Mouse (Mus musculus) frontal cortex, adult (tissue): ENCODE measurements around the gene Cd79a.
"Not testable (repeated sequence)": the region's sequence is repeated elsewhere in the genome, so short reads cannot be mapped to it uniquely, and the experiment has no call there.

Experiments used
- ATAC-seq: cut with Nextera tagmentation; 2 replicates; pipeline ENCODE4 v1.9.2; 2017; ENCODE audit warnings: mild to moderate bottlenecking, moderate library complexity, mixed read lengths; ENCODE audit not compliant: low TSS enrichment

The Cd79a gene

DNA sequence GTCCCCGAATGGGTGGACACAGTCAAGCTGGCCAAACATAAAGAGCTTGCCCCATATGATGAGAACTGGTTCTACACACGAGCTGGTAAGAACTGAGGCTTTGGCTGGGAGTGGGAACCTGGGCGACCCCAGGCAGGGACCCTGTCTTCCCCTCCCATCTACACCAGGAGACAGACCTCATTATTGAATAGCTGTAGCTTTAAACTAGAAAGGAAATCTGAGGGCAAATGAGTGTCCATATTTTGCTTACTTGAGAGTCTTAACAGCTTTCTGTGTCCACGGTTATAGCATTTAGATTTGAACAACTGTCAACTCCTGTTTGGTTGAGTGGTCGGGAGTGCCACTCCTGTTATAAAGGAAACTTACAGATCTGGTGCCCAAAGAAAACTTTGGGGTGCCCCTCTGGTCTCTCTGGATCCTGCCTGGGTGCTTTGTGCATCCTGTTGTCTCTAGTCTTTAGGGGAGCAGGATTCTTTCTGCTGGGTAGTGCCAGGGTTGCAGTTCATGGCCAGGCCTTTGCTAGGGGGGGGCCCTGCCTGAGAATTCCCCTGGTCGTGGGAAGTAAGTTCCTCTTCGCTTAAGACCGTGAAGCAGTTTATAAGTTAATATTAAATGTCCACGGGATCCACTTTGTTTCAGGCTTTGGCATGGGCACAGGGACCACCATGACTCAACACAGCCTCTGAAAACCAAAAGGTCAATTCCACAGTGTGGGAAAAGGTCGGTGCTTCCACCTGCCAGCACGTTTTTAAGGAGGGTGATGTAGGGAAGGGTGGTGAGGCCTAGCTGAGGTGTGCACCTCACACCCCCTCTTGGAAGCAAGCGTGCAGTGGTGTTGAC is 11.5 kb upstream of the Cd79a start:
- ATAC-seq: no peak

GRCm38 (mm10) chr7:24886308-24886633 is 10.9 kb upstream of the Cd79a start:
- ATAC-seq: no peak

DNA sequence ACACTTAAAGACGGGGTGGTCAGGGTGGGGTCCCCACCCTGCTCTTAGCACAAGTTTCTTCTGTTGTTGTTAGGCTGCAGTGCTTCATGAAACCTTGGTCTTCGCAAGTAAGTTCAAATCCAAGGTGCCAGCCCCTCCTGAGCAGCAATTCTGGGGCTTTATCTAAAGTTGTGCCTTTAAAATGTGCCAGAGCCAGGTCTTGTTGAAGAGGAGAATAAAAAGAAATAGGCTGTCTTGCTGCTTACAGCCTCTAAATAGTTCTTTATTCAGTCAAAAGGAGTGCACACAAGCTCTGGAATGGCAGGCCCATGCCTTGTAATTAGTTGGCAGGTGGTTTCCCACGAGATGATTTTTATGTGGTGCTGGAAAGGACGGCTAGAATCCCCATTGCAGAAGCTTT is 10.1 kb upstream of the Cd79a start:
- ATAC-seq: no peak

DNA sequence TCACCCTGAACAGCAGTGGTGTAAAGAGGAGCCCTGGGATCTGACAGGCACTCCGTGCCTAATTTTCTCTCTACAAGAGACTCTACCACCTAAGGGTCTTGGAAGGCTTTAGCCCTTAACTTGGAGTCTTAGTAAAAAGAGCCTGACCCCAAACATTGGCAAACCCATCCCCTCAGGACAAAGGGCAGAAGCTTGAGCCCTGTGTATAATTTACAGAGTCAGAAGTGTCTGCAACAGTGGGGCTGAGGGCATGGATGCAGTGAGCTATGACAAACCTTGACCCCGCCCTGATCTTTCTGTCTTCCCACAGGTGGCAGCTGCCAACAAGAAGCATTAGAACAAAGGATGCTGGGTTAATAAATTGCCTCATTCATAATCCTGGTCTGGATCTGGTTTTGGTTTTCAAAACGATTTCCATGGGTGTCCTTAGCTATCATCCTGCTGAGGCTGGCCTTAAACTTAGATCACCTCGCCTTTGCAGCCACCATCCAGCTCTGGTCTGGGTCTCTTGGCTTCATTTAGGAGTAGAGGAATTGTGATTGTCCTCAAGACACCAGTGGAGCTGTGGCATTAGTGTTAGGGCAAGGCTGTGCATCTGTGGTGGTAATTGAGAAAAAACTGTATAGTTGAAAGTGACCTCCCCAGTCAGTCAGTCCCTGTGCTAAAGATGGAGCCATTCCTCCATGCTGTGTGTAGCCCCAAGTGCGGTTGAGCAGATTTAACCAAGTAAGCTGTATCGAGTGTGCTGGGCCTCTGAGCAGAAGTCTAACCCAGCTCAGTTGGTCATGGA is 7.6 kb upstream of the Cd79a start:
- no peak for ATAC-seq

- ATAC-seq: peak; percentile 86
Measured at GRCm38 (mm10) chr7:24890281-24891216, 6.6 kb upstream of the Cd79a start.

GRCm38 (mm10) chr7:24891241-24892124 is 5.7 kb upstream of the Cd79a start:
- no peak for ATAC-seq

DNA sequence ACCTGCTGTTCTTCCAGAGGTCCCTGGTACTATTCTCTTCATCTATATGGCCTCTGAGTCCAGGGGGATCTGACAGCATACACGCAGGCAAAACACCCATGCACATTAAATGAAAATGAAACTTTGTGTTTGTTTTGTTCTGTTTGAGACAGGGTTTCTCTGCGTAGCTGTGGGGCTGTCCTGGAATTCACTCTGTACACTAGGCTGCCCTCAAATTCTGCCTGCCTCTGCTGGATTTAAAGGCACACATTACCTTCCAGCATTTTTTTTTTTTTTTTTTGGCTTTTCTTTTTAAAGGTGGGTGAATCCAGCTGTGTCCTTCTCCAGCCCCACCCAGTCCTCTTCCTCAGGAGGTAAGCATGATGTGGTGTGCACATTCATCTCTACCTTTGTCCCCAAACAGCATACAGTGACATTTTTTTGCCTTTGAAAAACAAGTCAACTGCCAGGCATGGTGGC is 5.0 kb upstream of the Cd79a start:
- no peak for ATAC-seq

DNA sequence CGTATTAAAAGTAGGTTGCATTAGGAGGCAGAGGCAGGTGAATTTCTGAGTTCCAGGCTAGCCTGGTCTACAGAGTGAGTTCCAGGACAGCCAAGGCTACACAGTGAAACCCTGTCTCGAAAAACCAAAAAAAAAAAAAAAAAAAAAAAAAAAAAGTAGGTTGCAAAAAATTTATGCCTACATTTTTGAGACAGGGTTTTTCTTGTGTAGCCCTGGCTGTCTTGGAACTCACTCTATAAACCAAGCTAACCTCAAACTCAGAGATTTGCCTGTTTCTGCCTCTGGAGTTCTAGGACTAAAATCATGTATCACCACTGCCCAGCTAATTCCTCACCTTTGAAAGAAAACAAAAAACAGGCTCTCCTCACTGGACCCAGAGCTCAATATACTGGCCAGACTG is 1.4 kb upstream of the Cd79a start:
- not testable (repeated sequence) for ATAC-seq

- no peak for ATAC-seq
Measured at GRCm38 (mm10) chr7:24896269-24896668, 912 bp upstream of the Cd79a start.

DNA sequence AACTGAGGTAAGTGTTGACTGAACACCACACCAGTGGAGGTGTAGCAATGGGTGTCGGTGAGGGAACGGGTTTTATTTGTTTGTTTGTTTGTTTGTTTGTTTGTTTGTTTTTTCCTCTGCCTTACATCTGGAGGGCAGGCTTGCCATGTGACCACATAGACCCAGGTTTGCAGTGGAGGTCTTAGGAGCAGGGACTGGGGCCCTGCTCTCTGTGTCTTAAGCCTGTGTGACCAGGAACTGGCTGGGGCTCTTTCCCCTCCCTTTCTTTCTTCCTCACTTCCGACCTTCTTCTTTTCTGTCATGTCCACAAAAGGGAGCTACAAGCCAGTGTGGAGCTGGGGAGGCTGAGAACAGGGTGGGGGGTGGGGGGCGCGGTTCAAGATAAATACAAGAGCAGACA is 778 bp downstream of the Cd79a start:
- ATAC-seq: no peak

- ATAC-seq: no peak
Measured at GRCm38 (mm10) chr7:24901114-24901513, 3.9 kb downstream of the Cd79a start.

DNA sequence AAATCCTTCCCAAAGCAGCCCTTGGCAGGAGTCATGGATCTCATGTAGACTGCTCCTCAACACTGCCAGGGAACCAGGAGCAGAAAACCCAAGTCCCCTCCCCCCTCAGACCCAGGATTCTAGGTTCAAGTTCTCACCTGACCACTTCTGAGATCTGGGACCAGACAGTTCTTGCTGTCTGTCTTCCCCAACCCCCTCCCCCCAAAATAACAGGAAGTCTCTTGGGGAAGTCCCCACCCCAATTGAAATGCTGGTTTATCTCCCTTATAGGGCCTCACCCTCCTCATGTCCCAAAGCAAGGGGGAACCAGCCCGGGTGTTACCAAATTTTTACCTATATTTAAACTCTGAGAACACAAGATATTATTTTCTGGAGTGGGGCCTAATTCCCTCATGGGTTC is 4.7 kb downstream of the Cd79a start:
- no peak for ATAC-seq

- no peak for ATAC-seq
Measured at GRCm38 (mm10) chr7:24902264-24902629, 5.1 kb downstream of the Cd79a start.

DNA sequence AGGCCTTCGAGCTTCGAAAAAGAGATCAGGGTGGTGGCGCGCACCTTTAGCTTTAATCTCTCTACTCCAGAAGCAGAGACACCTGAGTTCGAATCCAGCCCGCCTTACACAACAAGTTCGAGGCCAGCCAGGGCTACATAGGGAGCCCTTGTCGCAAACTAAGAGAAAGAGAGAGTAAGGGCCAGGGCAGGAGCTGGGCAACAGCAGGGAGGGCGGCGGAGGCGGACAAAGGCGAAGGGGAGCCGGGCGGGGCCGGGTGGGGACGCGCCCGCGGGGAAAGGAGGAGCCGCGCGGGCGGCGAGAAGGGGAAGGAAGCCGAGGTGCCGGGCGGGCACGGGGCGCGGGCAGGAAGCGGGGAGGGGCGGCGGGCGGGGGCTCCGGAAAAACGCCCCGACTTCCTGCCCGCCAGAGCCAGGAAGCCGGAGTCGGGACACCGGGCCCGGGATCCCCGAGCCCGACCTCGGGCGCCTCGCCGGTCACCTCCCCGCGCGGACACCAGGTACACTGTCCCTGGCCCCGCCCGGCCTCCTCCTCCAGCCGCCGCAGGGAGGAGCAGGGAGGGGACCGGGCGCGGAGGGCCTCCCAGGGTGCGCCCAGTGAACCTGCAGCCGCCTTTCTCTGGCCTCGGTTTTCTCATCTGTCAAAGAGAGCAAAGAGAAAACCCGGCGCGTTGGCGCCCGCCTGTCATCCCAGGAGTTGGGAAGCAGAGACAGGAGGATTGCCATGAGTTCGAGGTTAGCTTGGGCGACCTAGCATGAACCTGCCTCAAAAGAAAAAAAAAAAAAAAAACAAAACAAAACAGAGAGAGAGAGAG is 5.7 kb downstream of the Cd79a start, which contains the start of gene Arhgef1:
Gene Arhgef1 (plus strand): TSS at position 283 of the 814 bp plus-strand sequence.
- ATAC-seq: no peak

- ATAC-seq: no peak
Measured at GRCm38 (mm10) chr7:24903444-24903825, 6.3 kb downstream of the Cd79a start.

GRCm38 (mm10) chr7:24904070-24904483 is 6.9 kb downstream of the Cd79a start:
- ATAC-seq: peak; percentile 94

DNA sequence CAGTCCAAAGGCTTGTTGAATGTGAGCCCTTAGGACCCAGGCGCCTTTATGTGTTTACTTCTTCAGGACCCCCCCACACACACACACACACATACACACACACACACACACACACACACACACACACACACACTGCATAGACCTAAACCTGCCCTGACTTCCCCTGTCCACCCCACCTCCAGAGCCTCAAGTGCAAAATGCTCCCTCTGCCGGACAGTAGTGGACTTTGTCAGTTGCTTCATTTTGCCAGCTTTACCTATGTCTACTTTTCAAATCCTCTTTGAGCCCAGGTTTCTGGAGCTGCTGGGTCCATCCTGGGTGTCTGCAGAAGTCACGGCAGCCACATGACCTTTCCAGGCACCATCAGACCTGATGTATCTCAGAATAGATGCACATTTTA is 7.8 kb downstream of the Cd79a start:
- 0 out of 2 replicates have a peak, but pooled peaks have one; percentile 27 for ATAC-seq

- no peak for ATAC-seq
Measured at GRCm38 (mm10) chr7:24906551-24906950, 9.4 kb downstream of the Cd79a start.

GRCm38 (mm10) chr7:24907211-24907748 is 10.1 kb downstream of the Cd79a start:
- no peak for ATAC-seq

GRCm38 (mm10) chr7:24912480-24912879 is 15.3 kb downstream of the Cd79a start:
- ATAC-seq: no peak
